Mouse (Mus musculus): ENCODE data around the gene Vegfc. TPM values are rescaled to one million over a fixed set of nuclear protein-coding genes. Genes with fewer than 3 reads are reported as not detected.

The Vegfc gene
- 3.1 TPM for polyA plus RNA-seq (2015; fragmentation: Illumina TruSeq; extraction: RNeasy Lipid Tissue Mini Kit (QIAGEN cat#74804); ENCODE audit: insufficient read depth, low read depth, low replicate concordance)

DNA sequence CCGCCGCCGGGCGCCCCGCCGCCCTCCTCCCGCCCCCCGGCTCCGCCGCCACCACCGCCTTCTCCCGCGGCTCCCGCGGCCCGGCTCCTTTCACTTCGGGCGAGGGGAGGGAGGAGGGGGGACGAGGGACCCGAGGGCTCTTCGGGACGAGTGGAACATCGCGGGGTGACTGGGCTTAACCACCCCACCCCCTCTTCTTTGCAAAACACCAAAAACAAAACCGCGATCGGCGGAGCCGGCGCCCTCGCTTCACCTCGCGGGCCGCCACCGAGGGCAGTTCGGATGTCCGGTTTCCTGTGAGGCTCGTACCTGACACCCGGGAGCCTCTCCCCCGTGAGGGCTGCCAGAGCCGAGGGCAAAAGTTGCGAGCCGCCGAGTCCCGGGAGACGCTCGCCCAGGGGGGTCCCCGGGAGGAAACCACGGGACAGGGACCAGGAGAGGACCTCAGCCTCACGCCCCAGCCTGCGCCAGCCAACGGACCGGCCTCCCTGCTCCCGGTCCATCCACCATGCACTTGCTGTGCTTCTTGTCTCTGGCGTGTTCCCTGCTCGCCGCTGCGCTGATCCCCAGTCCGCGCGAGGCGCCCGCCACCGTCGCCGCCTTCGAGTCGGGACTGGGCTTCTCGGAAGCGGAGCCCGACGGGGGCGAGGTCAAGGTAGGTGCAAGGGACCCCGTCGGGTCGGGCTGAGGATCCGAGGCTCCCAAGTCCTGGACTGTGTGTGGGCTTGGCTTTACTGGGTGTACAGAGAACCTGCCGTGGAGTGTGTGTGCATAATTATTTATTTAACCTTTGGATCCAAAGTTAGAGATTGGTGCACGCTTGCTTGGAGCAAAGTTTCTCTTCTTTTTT, at the start of gene Vegfc:
Gene Vegfc, plus strand, starts transcription at position 336 of the 850 bp plus-strand sequence.

Measured in pancreas, adult 10 weeks (tissue).